Mouse (Mus musculus): ENCODE data around the gene Gm6812. TPM values are rescaled to one million over a fixed set of nuclear protein-coding genes. Genes with fewer than 3 reads are reported as not detected.

The Gm6812 gene
- polyA plus RNA-seq (2012; rRNA removed; ENCODE audit: low replicate concordance): not detected in 2 replicates

DNA sequence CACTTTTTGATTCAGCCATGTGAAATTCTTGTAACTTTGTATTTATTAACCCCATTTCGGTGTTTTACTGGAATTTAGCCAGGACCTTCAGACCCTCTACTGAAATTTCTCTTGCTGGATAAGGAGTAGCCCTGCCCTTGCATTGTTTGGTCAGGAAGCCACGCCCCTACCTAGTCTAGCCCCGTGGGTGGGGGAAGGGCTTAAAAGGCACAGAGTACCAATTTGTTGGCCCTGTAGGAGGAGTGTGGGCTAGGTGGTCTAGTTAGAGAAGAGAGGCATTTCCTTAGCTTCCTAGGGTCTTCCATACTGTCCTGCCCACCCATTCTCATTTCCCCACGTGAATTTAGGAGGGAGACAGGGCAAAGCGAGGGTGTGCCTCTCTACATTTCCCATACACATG is at the start of gene Gm6812:
Gene Gm6812 (minus strand): TSS at position 101 of the 400 bp plus-strand sequence.

Other genes starting within 250 kb of the Gm6812 start
- 10.1 and 11.2 TPM in 2 replicates for gene Fmr1, start 214.5 kb downstream of the Gm6812 start, polyA plus RNA-seq (2012; rRNA removed; ENCODE audit: low replicate concordance)
- gene Fmr1nb, start 131.2 kb downstream of the Gm6812 start, polyA plus RNA-seq (2012; rRNA removed; ENCODE audit: low replicate concordance): not detected in 2 replicates
- 0.16 and 2.0 TPM in 2 replicates for gene Gm14698, start 72.0 kb downstream of the Gm6812 start, polyA plus RNA-seq (2012; rRNA removed; ENCODE audit: low replicate concordance)